Mouse (Mus musculus) forebrain, embryonic 13.5 days (tissue): ENCODE data around the gene Fnip2. TPM values are rescaled to one million over a fixed set of nuclear protein-coding genes. Genes with fewer than 3 reads are reported as not detected.

Experiments used
- ATAC-seq: fragments of 200-750 bp; cut with Nextera tagmentation; 2 replicates; pipeline ENCODE4 v1.8.0; 2017
- H3K27ac ChIP-seq: fragments of 300-500 bp; sonication (generic); 2 replicates; pipeline ENCODE4 v1.5.1; 2015; ENCODE audit warnings: inconsistent platforms, mild to moderate bottlenecking, moderate library complexity
- H3K27me3 ChIP-seq: fragments of 300-500 bp; sonication (generic); 2 replicates; pipeline ENCODE4 v1.6.1; 2015; ENCODE audit warnings: mild to moderate bottlenecking, inconsistent platforms
- H3K36me3 ChIP-seq: fragments of 300-500 bp; sonication (generic); 2 replicates; pipeline ENCODE4 v1.6.1; 2015; ENCODE audit warnings: mild to moderate bottlenecking, inconsistent platforms; ENCODE audit not compliant: poor library complexity, severe bottlenecking
- H3K4me1 ChIP-seq: fragments of 300-500 bp; sonication (generic); 2 replicates; pipeline ENCODE4 v1.6.1; 2015; ENCODE audit warnings: inconsistent platforms
- H3K4me2 ChIP-seq: fragments of 300-500 bp; sonication (generic); 2 replicates; pipeline ENCODE4 v1.6.1; 2015; ENCODE audit warnings: inconsistent platforms, mild to moderate bottlenecking, moderate library complexity
- H3K4me3 ChIP-seq: fragments of 300-500 bp; sonication (generic); 2 replicates; pipeline ENCODE4 v1.5.1; 2015; ENCODE audit warnings: mild to moderate bottlenecking, inconsistent platforms
- H3K9ac ChIP-seq: fragments of 300-500 bp; sonication (generic); 2 replicates; pipeline ENCODE4 v1.6.1; 2015; ENCODE audit warnings: mild to moderate bottlenecking, inconsistent platforms
- H3K9me3 ChIP-seq: fragments of 300-500 bp; sonication (generic); replicated peaks from 2 replicates; pipeline ENCODE4 v1.6.1; 2016; ENCODE audit warnings: inconsistent platforms
- WGBS: fragments of 180-500 bp; shearing (Covaris S2); methylation state at CpG from one replicate; pipeline ENCODE4 v1.1.7; 2015; 5-methylcytosine and 5-hydroxymethylcytosine counted together
- polyA plus RNA-seq: library from polyadenylated mRNA; unstranded; fragments of >200 nt; fragmentation: Nextera tagmentation; extraction: Ambion mirVana; gene quantifications from 2 replicates; pipeline ENCODE4 v1.2.1, GENCODE M21; 2015

The Fnip2 gene
- polyA plus RNA-seq, 1 experiment from 2014 or later = 3.4 TPM

DNA sequence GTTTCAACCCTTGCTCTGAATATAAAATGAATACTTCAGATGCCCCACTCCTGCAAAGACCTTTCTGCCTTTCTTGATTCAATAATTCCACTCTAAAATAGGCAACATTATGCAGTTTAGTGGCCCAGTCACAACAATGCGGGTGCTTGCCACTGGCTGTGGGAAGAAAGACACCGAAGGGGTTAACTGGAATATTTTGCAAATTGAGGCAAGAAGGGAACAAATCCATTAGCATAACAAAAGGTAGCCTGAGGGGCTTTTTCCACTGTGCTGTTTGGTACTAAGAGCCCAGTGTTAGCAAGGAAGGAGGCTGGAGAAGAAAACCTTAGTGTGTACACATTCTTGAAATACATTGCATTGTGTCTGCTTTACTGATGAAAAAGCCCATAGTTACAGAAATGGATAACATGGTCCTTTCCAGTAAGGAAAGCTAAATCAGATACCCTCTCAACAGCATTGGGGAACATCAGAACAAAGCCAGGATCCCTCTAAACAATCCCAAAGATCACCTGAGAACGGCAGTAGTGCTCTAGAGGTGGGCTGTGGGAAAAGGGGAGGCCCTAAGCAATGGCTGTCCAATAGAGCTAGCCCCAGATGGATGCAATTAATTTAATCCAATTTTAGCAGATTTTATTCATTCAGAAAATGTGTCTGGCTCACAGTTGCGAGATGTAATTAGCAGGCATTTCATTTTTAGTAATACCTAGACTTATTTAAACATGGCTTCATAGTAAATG lies 150.5 kb downstream of the Fnip2 start:
- peak; percentile 94 for ATAC-seq
- WGBS = 7% methylated on average over 4 of the region's 4 CpGs
- Histone ChIP-seq H3K4me2 (peak overlapping the region; percentile 43), H3K9me3 (no peaks in the 10 kb centered on the region), H3K4me1 (peaks cover 22% of the 10 kb centered on the region), H3K27me3 (no peaks in the 10 kb centered on the region), H3K27ac (peak overlapping the region; percentile 86), H3K9ac (no peak overlapping the region), H3K36me3 (no peaks in the 10 kb centered on the region), H3K4me3 (no peak overlapping the region)

GRCm38 (mm10) chr3:79415929-79416328 lies 151.7 kb downstream of the Fnip2 start:
- no peak overlapping the region for H3K4me3 ChIP-seq
- H3K4me2 ChIP-seq = no peak overlapping the region
- peaks cover 22% of the 10 kb centered on the region for H3K4me1 ChIP-seq
- no peaks in the 10 kb centered on the region for H3K9me3 ChIP-seq
- no peak for ATAC-seq
- peak overlapping the region; percentile 86; the same call in 1 of the 2 replicates for H3K27ac ChIP-seq
- no peak overlapping the region for H3K9ac ChIP-seq
- H3K36me3 ChIP-seq = no peaks in the 10 kb centered on the region
- H3K27me3 ChIP-seq = no peaks in the 10 kb centered on the region

GRCm38 (mm10) chr3:79415081-79415480 lies 152.5 kb downstream of the Fnip2 start:
- no peak overlapping the region for H3K4me3 ChIP-seq
- H3K9me3 ChIP-seq = no peaks in the 10 kb centered on the region
- no peak overlapping the region for H3K9ac ChIP-seq
- H3K4me1 ChIP-seq = peaks cover 30% of the 10 kb centered on the region
- H3K4me2 ChIP-seq = no peak overlapping the region
- H3K27ac ChIP-seq = no peak overlapping the region
- no peaks in the 10 kb centered on the region for H3K36me3 ChIP-seq
- WGBS = 81% methylated on average over 5 of the region's 5 CpGs
- no peak for ATAC-seq
- H3K27me3 ChIP-seq = no peaks in the 10 kb centered on the region

DNA sequence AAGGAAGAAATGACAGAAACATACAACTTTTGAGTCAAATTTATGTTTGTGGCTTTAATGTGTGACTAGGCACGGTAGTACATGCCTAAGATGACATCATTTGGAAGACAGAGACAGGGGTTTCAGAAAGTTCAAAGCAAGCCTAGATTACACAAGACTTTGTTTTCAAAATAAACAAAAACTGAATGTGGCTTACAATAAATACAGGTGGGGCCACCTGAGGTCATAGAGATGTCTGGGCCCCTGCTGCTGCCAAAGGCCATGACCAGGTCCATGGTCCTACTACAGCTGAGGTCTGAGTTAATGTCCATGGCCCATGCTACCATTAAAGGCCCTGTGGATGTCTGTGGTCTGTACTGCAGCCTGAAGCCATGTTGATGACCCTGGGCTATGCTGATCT lies 154.1 kb downstream of the Fnip2 start:
- H3K9me3 ChIP-seq = no peaks in the 10 kb centered on the region
- WGBS = 95% methylated on average over 1 of the region's 1 CpGs
- H3K27ac ChIP-seq = no peak overlapping the region
- ATAC-seq = no peak
- no peak overlapping the region for H3K9ac ChIP-seq
- H3K27me3 ChIP-seq = no peaks in the 10 kb centered on the region
- H3K4me1 ChIP-seq = peaks cover 33% of the 10 kb centered on the region
- no peaks in the 10 kb centered on the region for H3K36me3 ChIP-seq
- no peak overlapping the region for H3K4me2 ChIP-seq
- H3K4me3 ChIP-seq = no peak overlapping the region

- no peaks in the 10 kb centered on the region for H3K27me3 ChIP-seq
- 70% methylated on average over 2 of the region's 2 CpGs for WGBS
- no peaks in the 10 kb centered on the region for H3K36me3 ChIP-seq
- H3K27ac ChIP-seq = no peak overlapping the region
- H3K9me3 ChIP-seq = no peaks in the 10 kb centered on the region
- ATAC-seq = no peak
- H3K4me1 ChIP-seq = peaks cover 22% of the 10 kb centered on the region
- H3K4me2 ChIP-seq = no peak overlapping the region
- H3K9ac ChIP-seq = no peak overlapping the region
- no peak overlapping the region for H3K4me3 ChIP-seq
These were observed 155.9 kb downstream of the Fnip2 start for GRCm38 (mm10) chr3:79411666-79412065.

GRCm38 (mm10) chr3:79410629-79410995 lies 157.0 kb downstream of the Fnip2 start:
- Histone ChIP-seq H3K9ac (no peak overlapping the region), H3K27me3 (no peaks in the 10 kb centered on the region), H3K4me1 (peaks cover 14% of the 10 kb centered on the region), H3K27ac (no peak overlapping the region), H3K9me3 (no peaks in the 10 kb centered on the region), H3K4me2 (no peak overlapping the region), H3K36me3 (no peaks in the 10 kb centered on the region), H3K4me3 (no peak overlapping the region)
- 36% methylated on average over 5 of the region's 5 CpGs for WGBS
- ATAC-seq = 0 out of 2 replicates have a peak, but pooled peaks have one; percentile 25

DNA sequence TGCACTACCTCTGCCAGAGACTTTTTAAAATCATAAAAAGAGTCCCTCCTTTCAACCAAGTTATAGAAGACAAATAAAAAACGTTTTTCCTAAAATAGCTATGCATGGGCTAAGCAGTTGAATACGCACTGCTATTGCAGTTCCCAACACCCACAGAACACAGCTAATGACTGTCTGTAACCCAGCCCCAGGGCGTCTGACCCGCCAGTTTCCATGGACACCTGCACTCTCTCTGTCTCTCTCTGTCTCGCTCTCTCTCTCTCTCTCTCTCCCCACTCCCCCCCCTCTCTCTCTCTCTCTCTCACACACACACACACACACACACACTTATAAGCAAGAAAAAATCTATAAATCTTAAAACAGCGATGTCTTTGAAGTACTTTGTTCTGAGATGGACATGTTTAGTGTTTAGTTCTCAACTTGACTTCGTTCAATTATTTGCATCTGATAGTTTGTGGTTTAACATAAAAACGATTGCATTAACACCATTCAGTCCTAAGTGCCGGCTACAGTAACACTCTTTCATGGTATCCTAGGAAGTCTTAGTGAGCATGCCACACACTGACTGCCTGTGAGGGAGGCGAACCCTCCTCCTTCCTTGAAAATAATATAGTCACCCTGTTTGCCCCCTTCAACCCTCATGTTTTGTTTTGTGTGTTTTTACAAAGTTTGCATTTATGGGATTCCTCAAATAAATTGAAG lies 157.5 kb downstream of the Fnip2 start:
- H3K9ac ChIP-seq = no peak overlapping the region
- no peaks in the 10 kb centered on the region for H3K27me3 ChIP-seq
- no peak overlapping the region; the same call in 1 of the 2 replicates for H3K4me2 ChIP-seq
- no peak overlapping the region for H3K27ac ChIP-seq
- no peaks in the 10 kb centered on the region for H3K36me3 ChIP-seq
- H3K4me3 ChIP-seq = no peak overlapping the region
- ATAC-seq = peak; percentile 83
- peaks cover 14% of the 10 kb centered on the region for H3K4me1 ChIP-seq
- no peaks in the 10 kb centered on the region for H3K9me3 ChIP-seq
- WGBS = 18% methylated on average over 10 of the region's 10 CpGs

GRCm38 (mm10) chr3:79408546-79408945 lies 159.1 kb downstream of the Fnip2 start:
- no peak overlapping the region for H3K9ac ChIP-seq
- WGBS = 57% methylated on average over 4 of the region's 4 CpGs

More at GRCm38 (mm10) chr3:79408546-79408945, 159.1 kb downstream of the Fnip2 start:
- Histone ChIP-seq H3K27ac (no peak overlapping the region), H3K4me2 (no peak overlapping the region), H3K9me3 (no peaks in the 10 kb centered on the region), H3K36me3 (no peaks in the 10 kb centered on the region), H3K4me1 (peaks cover 14% of the 10 kb centered on the region), H3K4me3 (no peak overlapping the region), H3K27me3 (no peaks in the 10 kb centered on the region)
- ATAC-seq = no peak

Other genes with a start within 250 kb of the Fnip2 start
- not detected in 2 replicates for gene Gm17359, start 231.1 kb downstream of the Fnip2 start, polyA plus RNA-seq
- gene Ppid, start 23.5 kb upstream of the Fnip2 start, polyA plus RNA-seq = 168 and 175 TPM in 2 replicates
- gene 4930579G24Rik, start 61.3 kb upstream of the Fnip2 start, polyA plus RNA-seq = 15.0 and 15.2 TPM in 2 replicates
- 38.7 and 40.4 TPM in 2 replicates for gene Etfdh, start 61.7 kb upstream of the Fnip2 start, polyA plus RNA-seq
- gene Rxfp1, start 170.1 kb upstream of the Fnip2 start, polyA plus RNA-seq = 0.11 TPM in 1 of 2 replicates, not detected in the other